Mouse (Mus musculus) heart, adult 2 months (tissue): ENCODE data around the gene Usp9x. TPM values are rescaled to one million over a fixed set of nuclear protein-coding genes. Genes with fewer than 3 reads are reported as not detected.

Experiments
- DNase-seq, 2 experiments: peaks; one replicate each; pipeline ENCODE4 v3.0.0; 2021
- H3K27ac ChIP-seq: fragments of 200-600 bp; 2 replicates; pipeline ENCODE4 v1.8.1; 2022
- H3K27me3 ChIP-seq: fragments of 200-500 bp; 2 replicates; pipeline ENCODE4 v1.6.1; 2012; ENCODE audit warnings: mild to moderate bottlenecking, low read length, inconsistent platforms, mixed read lengths; ENCODE audit not compliant: control insufficient read depth, insufficient read depth
- H3K36me3 ChIP-seq: fragments of 200-500 bp; 2 replicates; pipeline ENCODE4 v1.6.1; 2012; ENCODE audit warnings: low read length, inconsistent platforms; ENCODE audit not compliant: control insufficient read depth, insufficient read depth
- H3K4me1 ChIP-seq: fragments of 200-500 bp; 2 replicates; pipeline ENCODE4 v1.6.1; 2011; ENCODE audit warnings: low read length; ENCODE audit not compliant: control insufficient read depth, insufficient read depth
- H3K4me3 ChIP-seq: fragments of 200-600 bp; 2 replicates; pipeline ENCODE4 v1.8.1; 2022
- H3K79me2 ChIP-seq: fragments of 200-500 bp; replicated peaks from 2 replicates; pipeline ENCODE4 v1.6.1; 2012; ENCODE audit warnings: mild to moderate bottlenecking, inconsistent platforms, low read length, moderate library complexity, mixed read lengths; ENCODE audit not compliant: control insufficient read depth, insufficient read depth
- H3K9ac ChIP-seq: fragments of 200-500 bp; 2 replicates; pipeline ENCODE4 v1.6.1; 2012; ENCODE audit warnings: low read depth, mild to moderate bottlenecking, control low read depth, inconsistent platforms, low read length, mixed read lengths
- CTCF ChIP-seq: fragments of 200-600 bp; IDR thresholded peaks from 2 replicates; pipeline ENCODE4 v1.8.1; 2022; ENCODE audit warnings: antibody characterized with exemption, mild to moderate bottlenecking, moderate library complexity
- EP300 ChIP-seq: fragments of 200-500 bp; IDR thresholded peaks from 2 replicates; pipeline ENCODE4 v1.6.1; 2011; ENCODE audit warnings: low read depth, low read length, control low read depth; ENCODE audit not compliant: insufficient read depth
- POLR2A ChIP-seq: fragments of 200-500 bp; IDR thresholded peaks from 2 replicates; pipeline ENCODE4 v1.6.1; 2011; ENCODE audit warnings: mild to moderate bottlenecking, low read depth, low read length, control low read depth; ENCODE audit not compliant: insufficient read depth
- WGBS: fragments of 180-500 bp; shearing (Covaris S2); methylation state at CpG from one replicate; pipeline ENCODE4 v1.1.7; 2018; 5-methylcytosine and 5-hydroxymethylcytosine counted together
- intact Hi-C: fragments of 180-260 bp; cut with DNase I; formaldehyde crosslinking; loops from one replicate; pipeline ENCODE4 v1.15.1; 2025
- polyA plus RNA-seq: library from polyadenylated mRNA; depleted of rRNA; stranded (reverse); fragments of >200 nt; gene quantifications from 2 replicates; pipeline ENCODE4 v1.2.3, GENCODE M21; 2012
- total RNA-seq, 2 experiments: library from RNA; stranded (reverse); gene quantifications; 2 replicates each; pipeline ENCODE4 v1.2.3; 2021

Gene Usp9x
- total and polyA plus RNA-seq, 3 experiments = 17.7 to 170 (median 142) TPM

DNA sequence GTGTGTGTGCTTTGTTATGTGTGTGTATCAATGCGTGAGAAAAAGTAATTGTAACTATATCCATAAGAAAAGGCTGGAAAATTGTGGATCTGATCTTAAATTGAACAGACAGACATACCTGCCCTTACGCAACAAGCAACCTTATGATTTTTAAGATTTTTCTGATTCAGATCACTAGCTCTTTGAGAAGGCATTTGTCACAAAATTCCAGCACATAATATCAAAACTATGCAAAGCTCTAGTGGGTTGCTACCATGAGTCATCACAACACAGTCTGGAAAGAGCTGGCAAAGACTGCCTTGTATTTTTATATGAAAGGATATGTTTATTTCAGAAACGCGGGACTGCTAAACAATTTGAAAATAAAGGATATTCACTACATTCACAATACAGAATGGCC is 34.2 kb upstream of the Usp9x start:
- WGBS = 79% methylated on average over 4 of the region's 4 CpGs

DNA sequence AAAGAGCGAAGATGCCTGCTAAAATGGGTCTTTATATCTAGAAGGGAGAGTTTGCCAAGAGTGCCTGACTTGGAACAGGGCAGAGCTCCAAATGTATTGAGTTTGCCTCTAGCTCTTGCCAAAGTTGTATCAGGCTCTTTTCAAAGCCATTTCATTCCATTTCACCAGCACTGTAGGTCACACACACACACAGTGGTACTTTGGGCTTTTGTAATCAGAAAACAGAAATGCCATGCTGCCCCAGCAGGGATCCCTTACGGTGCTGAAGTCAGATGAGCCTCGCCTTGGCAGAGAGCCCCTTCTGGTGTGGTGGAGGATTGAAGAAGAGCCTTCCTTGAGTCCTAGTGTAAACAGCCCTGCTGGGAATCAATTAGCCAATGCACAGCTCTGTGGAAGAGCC is 32.1 kb upstream of the Usp9x start:
- Histone ChIP-seq H3K36me3 (no peaks in the 10 kb centered on the region), H3K79me2 (no peaks in the 10 kb centered on the region), H3K4me3 (no peak overlapping the region), H3K27me3 (no peaks in the 10 kb centered on the region), H3K4me1 (peaks cover 2% of the 10 kb centered on the region; the same call in 1 of the 2 replicates), H3K9ac (no peak overlapping the region), H3K27ac (no peak overlapping the region; the same call in 1 of the 2 replicates)
- WGBS = 32% methylated on average over 3 of the region's 3 CpGs
- no peak for TF ChIP-seq POLR2A
- TF ChIP-seq EP300 = no peak
- no peak for TF ChIP-seq CTCF
- peak; percentile 15 to 24 for DNase-seq
- intact Hi-C loops = no loop called here

More for the DNA sequence above, 34.2 kb upstream of the Usp9x start:
- Histone ChIP-seq H3K79me2 (no peaks in the 10 kb centered on the region), H3K4me1 (peaks cover 2% of the 10 kb centered on the region; the same call in 1 of the 2 replicates), H3K36me3 (no peaks in the 10 kb centered on the region), H3K27ac (no peak overlapping the region), H3K4me3 (no peak overlapping the region), H3K9ac (no peak overlapping the region), H3K27me3 (no peaks in the 10 kb centered on the region)
- intact Hi-C loops = no loop called here
- TF ChIP-seq EP300 = no peak
- no peak for TF ChIP-seq POLR2A
- TF ChIP-seq CTCF = no peak
- no peak for DNase-seq

DNA sequence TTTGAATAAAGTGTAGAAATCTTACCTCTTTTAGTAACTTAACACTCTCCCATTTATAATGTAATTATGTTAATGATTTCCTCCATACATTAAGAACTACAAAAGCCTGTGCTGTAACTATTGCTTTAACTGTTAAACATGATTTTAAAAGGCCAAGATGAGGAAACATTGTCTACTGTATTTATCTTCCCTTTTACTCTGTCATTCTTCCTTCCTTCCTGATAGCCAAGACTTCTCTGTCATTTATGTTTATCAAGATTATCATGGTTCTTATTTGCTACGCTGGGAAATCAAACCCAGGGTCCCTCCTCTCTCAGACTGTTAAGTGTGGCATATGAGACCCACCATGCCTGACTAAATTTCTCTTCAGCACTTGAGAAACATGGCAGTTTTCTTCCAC is 30.9 kb upstream of the Usp9x start:
- Histone ChIP-seq H3K9ac (no peak overlapping the region), H3K36me3 (no peaks in the 10 kb centered on the region), H3K27me3 (no peaks in the 10 kb centered on the region), H3K4me3 (no peak overlapping the region), H3K79me2 (no peaks in the 10 kb centered on the region), H3K27ac (no peak overlapping the region), H3K4me1 (peaks cover 2% of the 10 kb centered on the region; the same call in 1 of the 2 replicates)
- DNase-seq = no peak
- no peak for TF ChIP-seq CTCF
- no peak for TF ChIP-seq EP300
- TF ChIP-seq POLR2A = no peak
- intact Hi-C loops = no loop called here
- WGBS = 29% methylated on average over 1 of the region's 1 CpGs

DNA sequence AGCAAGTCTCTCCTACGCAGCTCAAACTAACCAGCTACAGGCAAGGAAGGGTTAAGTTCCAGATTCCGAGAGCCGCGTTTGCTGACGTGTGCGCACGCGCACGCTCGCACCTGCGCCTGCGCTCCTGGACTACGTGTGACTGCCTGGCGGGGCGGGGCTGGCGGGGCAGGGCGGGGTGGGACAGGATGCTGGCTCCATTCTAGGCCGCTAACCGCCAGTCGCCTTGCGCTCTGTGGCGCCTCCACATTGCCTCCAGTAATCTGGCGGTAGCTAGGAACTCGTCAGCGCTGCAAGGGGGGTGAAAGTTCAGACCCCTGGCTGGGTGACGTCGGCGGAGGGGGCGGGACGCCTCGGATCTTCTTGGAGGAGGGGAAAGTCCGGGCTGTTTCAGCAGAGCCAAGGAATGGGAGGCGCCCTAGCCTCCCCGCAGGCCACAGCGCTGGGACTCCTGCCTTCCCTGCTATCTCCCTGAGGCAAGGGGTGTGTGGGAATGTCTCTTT is 29.6 kb upstream of the Usp9x start:
- intact Hi-C loops = loop anchor here (1.0 kb wide), 1 partner anchor 28 kb away; no protein-coding TSS in a partner anchor

DNA sequence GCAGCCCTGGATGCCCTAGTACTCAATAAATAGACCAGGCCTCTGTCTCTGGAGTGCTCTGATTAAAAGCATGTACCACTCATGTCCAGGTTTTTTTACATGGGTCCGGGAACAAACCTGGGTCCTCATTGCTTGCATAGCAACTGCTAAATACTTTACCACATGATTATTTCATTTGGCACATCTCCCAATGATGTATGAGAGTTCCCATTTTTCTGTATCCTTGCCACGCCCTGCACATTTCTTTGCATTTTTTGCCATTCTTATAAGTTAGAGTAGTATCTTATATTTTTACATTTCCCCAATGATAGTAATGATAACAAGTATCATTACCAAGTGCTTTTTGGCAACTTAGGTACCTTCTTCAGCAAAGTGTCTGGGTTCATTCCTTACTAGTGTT is 27.5 kb upstream of the Usp9x start:
- TF ChIP-seq CTCF = no peak
- TF ChIP-seq EP300 = no peak
- TF ChIP-seq POLR2A = no peak
- Histone ChIP-seq H3K27me3 (no peaks in the 10 kb centered on the region), H3K36me3 (no peaks in the 10 kb centered on the region), H3K9ac (no peak overlapping the region), H3K4me1 (peaks cover 2% of the 10 kb centered on the region; the same call in 1 of the 2 replicates), H3K79me2 (no peaks in the 10 kb centered on the region), H3K27ac (no peak overlapping the region), H3K4me3 (no peak overlapping the region)
- intact Hi-C loops = no loop called here
- 73% methylated on average over 2 of the region's 2 CpGs for WGBS
- no peak for DNase-seq

More for the DNA sequence above, 29.6 kb upstream of the Usp9x start:
- 2% methylated on average over 34 of the region's 35 CpGs for WGBS
- peak; percentile 95 for DNase-seq
- no peaks in the 10 kb centered on the region for H3K79me2 ChIP-seq
- H3K36me3 ChIP-seq = no peaks in the 10 kb centered on the region
- peak; percentile 93 for TF ChIP-seq POLR2A
- TF ChIP-seq CTCF = peak; percentile 43
- peak; percentile 58; the same call in 1 of the 2 replicates for TF ChIP-seq EP300
- H3K4me1 ChIP-seq = peaks cover 2% of the 10 kb centered on the region; the same call in 1 of the 2 replicates
- H3K9ac ChIP-seq = peak overlapping the region; percentile 80
- H3K4me3 ChIP-seq = peak overlapping the region; percentile 60
- peak overlapping the region; percentile 89 for H3K27ac ChIP-seq
- H3K27me3 ChIP-seq = no peaks in the 10 kb centered on the region

DNA sequence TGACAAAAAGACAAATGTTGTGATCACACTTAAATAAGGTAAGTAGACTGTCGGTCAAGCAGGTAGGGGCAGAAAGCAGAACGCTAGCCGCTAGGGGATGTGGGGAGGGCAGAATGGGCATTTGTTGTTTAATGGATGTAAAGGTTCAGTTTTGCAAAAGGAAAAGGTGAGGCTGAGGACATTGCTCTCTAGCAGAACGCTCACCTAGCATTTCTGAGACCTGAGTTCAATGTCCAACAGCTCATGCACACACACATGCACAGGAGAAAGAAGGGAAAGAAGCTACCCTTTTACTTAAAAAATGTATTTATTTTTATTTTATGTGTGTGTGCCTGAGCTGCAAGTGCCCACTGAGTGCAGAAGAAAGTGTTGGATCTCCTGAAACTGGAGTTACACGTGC is 26.6 kb upstream of the Usp9x start:
- 88% methylated on average over 5 of the region's 5 CpGs for WGBS
- TF ChIP-seq EP300 = no peak
- no peak for TF ChIP-seq POLR2A
- Histone ChIP-seq H3K27me3 (no peaks in the 10 kb centered on the region), H3K79me2 (no peaks in the 10 kb centered on the region), H3K36me3 (no peaks in the 10 kb centered on the region), H3K4me3 (no peak overlapping the region), H3K27ac (no peak overlapping the region), H3K9ac (no peak overlapping the region), H3K4me1 (no peaks in the 10 kb centered on the region; the same call in 1 of the 2 replicates)
- no peak for DNase-seq
- intact Hi-C loops = no loop called here
